Mouse (Mus musculus): ENCODE measurements around the gene Diaph3.

DNA sequence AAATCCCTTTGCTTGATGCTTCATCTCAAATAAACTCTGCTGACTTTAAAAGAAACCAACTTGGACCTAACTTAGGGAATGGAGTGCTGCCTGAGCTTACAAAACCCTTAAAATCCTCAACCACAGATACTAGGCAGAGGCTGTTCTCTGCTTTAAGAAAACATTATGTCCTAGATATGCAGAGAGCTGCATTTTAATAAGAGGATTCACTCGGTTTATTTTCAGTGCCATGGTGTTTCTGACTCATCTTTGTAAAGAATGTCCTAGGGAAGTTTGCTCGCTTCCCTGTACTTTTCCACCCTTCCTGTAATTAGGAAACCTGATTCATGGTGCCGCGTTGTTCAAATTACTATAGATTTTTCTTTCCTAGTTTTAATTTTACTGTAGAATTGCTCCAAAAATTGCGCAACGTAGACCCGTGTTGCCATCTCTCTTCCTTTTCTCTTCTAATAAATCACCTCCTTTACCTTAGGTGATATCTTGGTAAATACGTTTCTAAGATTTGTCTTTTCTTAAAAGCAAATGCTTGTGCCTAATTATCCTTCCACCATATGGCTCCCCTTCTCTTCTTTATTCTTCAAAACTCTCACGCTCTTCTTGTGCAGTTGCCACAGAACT, 14.7 kb upstream of the Diaph3 start:
- TF ChIP-seq CTCF (IDR thresholded peaks at IDR 0.05; ENCODE audit: low read depth) (no peak), EP300 (IDR thresholded peaks at IDR 0.05; ENCODE audit: low read depth) (no peak)
